Comparison of ENCODE assay signal across 25 mouse cellular contexts in the genomic region with DNA sequence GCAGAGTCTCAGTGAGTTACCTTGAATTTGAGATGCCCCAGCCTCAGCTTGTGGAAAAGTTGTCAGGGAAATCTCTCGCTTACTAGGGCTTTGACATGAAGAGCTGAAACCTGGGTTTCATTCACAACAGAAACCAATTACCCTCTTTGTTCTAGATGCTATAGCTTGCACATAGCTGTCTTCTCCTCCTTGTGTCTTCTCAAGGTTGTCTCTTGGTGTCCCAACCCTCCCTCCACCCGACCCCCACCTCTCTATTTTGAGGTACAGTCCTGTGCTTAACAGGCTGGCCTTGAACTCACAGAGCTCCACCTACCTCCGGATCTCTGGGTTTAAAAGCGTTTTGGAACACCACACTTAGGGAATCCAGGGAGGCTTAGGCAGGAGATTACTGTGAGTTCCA.
"Had no signal": no experiment of that assay in that cellular context is flagged by ENCODE, and none has a peak within 500 bp of the region (broad histone marks: within the 10 kb centered on the region; RNA-seq: fewer than 3 reads in every experiment).

No protein-coding gene starts in this region.

- H3K27ac ChIP-seq: gastrocnemius, adult 2 months; heart, adult 2 months; heart, embryonic 13.5 days; heart, embryonic 15.5 days; hindbrain, embryonic 13.5 days; hindbrain, embryonic 15.5 days; hindbrain, postnatal 0 days; kidney, embryonic 15.5 days; kidney, postnatal 0 days; layer of hippocampus, adult 2 months; limb, embryonic 13.5 days; limb, embryonic 15.5 days; liver, embryonic 12.5 days; liver, embryonic 14.5 days had no signal

- H3K27me3 ChIP-seq: heart, embryonic 13.5 days; heart, embryonic 15.5 days; hindbrain, embryonic 13.5 days; hindbrain, embryonic 15.5 days; kidney, embryonic 15.5 days; limb, embryonic 13.5 days; limb, embryonic 15.5 days had no signal

- H3K4me1 ChIP-seq: hindbrain, embryonic 13.5 days; hindbrain, embryonic 15.5 days; kidney, embryonic 15.5 days; limb, embryonic 13.5 days; limb, embryonic 15.5 days had no signal

- H3K36me3 ChIP-seq: heart, embryonic 13.5 days; heart, embryonic 15.5 days; hindbrain, embryonic 13.5 days; hindbrain, embryonic 15.5 days; kidney, embryonic 15.5 days; limb, embryonic 13.5 days; limb, embryonic 15.5 days; liver, embryonic 12.5 days had no signal

- H3K9me3 ChIP-seq: heart, embryonic 13.5 days; heart, embryonic 15.5 days; hindbrain, embryonic 13.5 days; hindbrain, embryonic 15.5 days; kidney, embryonic 15.5 days; limb, embryonic 13.5 days; limb, embryonic 15.5 days; liver, embryonic 12.5 days had no signal

- H3K4me3 ChIP-seq: gastrocnemius, adult 2 months; heart, adult 2 months; heart, embryonic 13.5 days; heart, embryonic 15.5 days; hindbrain, embryonic 13.5 days; hindbrain, embryonic 15.5 days; kidney, embryonic 15.5 days; layer of hippocampus, adult 2 months; limb, embryonic 13.5 days; limb, embryonic 15.5 days; liver, embryonic 12.5 days had no signal

- DNase-seq: gastrocnemius, adult 2 months; gastrocnemius, postnatal 10 days; gastrocnemius, postnatal 36 days; heart, adult 11 months; heart, adult 2 months; heart, postnatal 14 days; heart, postnatal 36 days; kidney, adult 11 months; kidney, adult 2 months; kidney, adult 9 months; kidney, postnatal 14 days; kidney, postnatal 36 days; left cerebral cortex, postnatal 4 days had no signal
